Mouse (Mus musculus): ENCODE measurements at regions not wholly inside any gene's neighbourhood (a gene's known extent, or its start where the extent isn't known, plus 50 kb on each side); places are given as distances from the start of the nearest gene placed in this dataset.

GRCm38 (mm10) chr7:133402072-133402471 is 199.9 kb downstream of the Tex36 start:
- no peak overlapping the region for H3K27ac ChIP-seq (ENCODE audit: low read length)
- no peak overlapping the region for H3K4me2 ChIP-seq (replicated peaks; ENCODE audit: low read depth, low read length)
- no peak overlapping the region for H3K9ac ChIP-seq (replicated peaks; ENCODE audit: low read depth)
- no peak for ATAC-seq
- H3K36me3 ChIP-seq (ENCODE audit: insufficient read depth, low read length), result no peaks in the 10 kb centered on the region
- TF ChIP-seq EP300 (IDR thresholded peaks at IDR 0.05) (no peak), CTCF (IDR thresholded peaks at IDR 0.05) (no peak)
- DNase-seq (ENCODE audit: low spot score), result no peak
- H3K4me1 ChIP-seq (ENCODE audit: insufficient read depth, low read depth, low read length), result no peaks in the 10 kb centered on the region
- H3K4me3 ChIP-seq (ENCODE audit: low read depth, low read length), result no peak overlapping the region
- no peaks in the 10 kb centered on the region for H3K9me3 ChIP-seq (ENCODE audit: low read length)
- no peaks in the 10 kb centered on the region for H3K27me3 ChIP-seq (replicated peaks; ENCODE audit: insufficient read depth, low read length)
- WGBS, result 31% methylated on average over 2 of the region's 2 CpGs

GRCm38 (mm10) chr7:133400691-133401090 is 201.3 kb downstream of the Tex36 start:
- no peaks in the 10 kb centered on the region for H3K4me1 ChIP-seq (ENCODE audit: insufficient read depth, low read depth, low read length)
- no peaks in the 10 kb centered on the region for H3K9me3 ChIP-seq (ENCODE audit: low read length)
- H3K27me3 ChIP-seq (replicated peaks; ENCODE audit: insufficient read depth, low read length), result no peaks in the 10 kb centered on the region
- no peaks in the 10 kb centered on the region for H3K36me3 ChIP-seq (ENCODE audit: insufficient read depth, low read length)
- 56% methylated on average over 4 of the region's 4 CpGs for WGBS
- H3K4me2 ChIP-seq (replicated peaks; ENCODE audit: low read depth, low read length), result no peak overlapping the region
- no peak overlapping the region for H3K27ac ChIP-seq (ENCODE audit: low read length)
- TF ChIP-seq EP300 (IDR thresholded peaks at IDR 0.05), result no peak
- H3K4me3 ChIP-seq (ENCODE audit: low read depth, low read length), result no peak overlapping the region
- no peak overlapping the region for H3K9ac ChIP-seq (replicated peaks; ENCODE audit: low read depth)
- DNase-seq (ENCODE audit: low spot score) (no peak), ATAC-seq (no peak)

GRCm38 (mm10) chr7:133388716-133389115 is 213.2 kb downstream of the Tex36 start:
- no peak overlapping the region for H3K27ac ChIP-seq (ENCODE audit: low read length)
- H3K4me3 ChIP-seq (ENCODE audit: low read depth, low read length), result no peak overlapping the region
- H3K9me3 ChIP-seq (ENCODE audit: low read length), result no peaks in the 10 kb centered on the region
- no peaks in the 10 kb centered on the region for H3K36me3 ChIP-seq (ENCODE audit: insufficient read depth, low read length)
- 71% methylated on average over 6 of the region's 6 CpGs for WGBS
- TF ChIP-seq EP300 (IDR thresholded peaks at IDR 0.05) (no peak), CTCF (IDR thresholded peaks at IDR 0.05) (no peak)
- H3K9ac ChIP-seq (replicated peaks; ENCODE audit: low read depth), result no peak overlapping the region
- ATAC-seq (no peak), DNase-seq (ENCODE audit: low spot score) (no peak)
- no peak overlapping the region for H3K4me2 ChIP-seq (replicated peaks; ENCODE audit: low read depth, low read length)
- H3K27me3 ChIP-seq (replicated peaks; ENCODE audit: insufficient read depth, low read length), result no peaks in the 10 kb centered on the region
- H3K4me1 ChIP-seq (ENCODE audit: insufficient read depth, low read depth, low read length), result no peaks in the 10 kb centered on the region

- no peak overlapping the region for H3K9ac ChIP-seq (replicated peaks; ENCODE audit: low read depth)
- no peak overlapping the region for H3K4me3 ChIP-seq (ENCODE audit: low read depth, low read length)
- no peak for TF ChIP-seq EP300 (IDR thresholded peaks at IDR 0.05)
- TF ChIP-seq CTCF (IDR thresholded peaks at IDR 0.05), result no peak
- H3K4me2 ChIP-seq (replicated peaks; ENCODE audit: low read depth, low read length), result no peak overlapping the region
- ATAC-seq (no peak; the same call in 1 of the 2 replicates), DNase-seq (ENCODE audit: low spot score) (peak; percentile 33)
- H3K9me3 ChIP-seq (ENCODE audit: low read length), result no peaks in the 10 kb centered on the region
- H3K4me1 ChIP-seq (ENCODE audit: insufficient read depth, low read depth, low read length), result no peaks in the 10 kb centered on the region
- no peaks in the 10 kb centered on the region for H3K27me3 ChIP-seq (replicated peaks; ENCODE audit: insufficient read depth, low read length)
- H3K36me3 ChIP-seq (ENCODE audit: insufficient read depth, low read length), result no peaks in the 10 kb centered on the region
- H3K27ac ChIP-seq (ENCODE audit: low read length), result no peak overlapping the region
- WGBS, result 33% methylated on average over 7 of the region's 7 CpGs
Observed at GRCm38 (mm10) chr7:133382032-133382712, 219.8 kb downstream of the Tex36 start.

GRCm38 (mm10) chr7:133379373-133379772 is 222.6 kb downstream of the Tex36 start:
- no peak overlapping the region for H3K4me3 ChIP-seq (ENCODE audit: low read depth, low read length)
- no peaks in the 10 kb centered on the region for H3K27me3 ChIP-seq (replicated peaks; ENCODE audit: insufficient read depth, low read length)
- no peak overlapping the region for H3K4me2 ChIP-seq (replicated peaks; ENCODE audit: low read depth, low read length)
- ATAC-seq, result peak; percentile 19; the same call in 1 of the 2 replicates
- H3K9ac ChIP-seq (replicated peaks; ENCODE audit: low read depth), result no peak overlapping the region
- DNase-seq (ENCODE audit: low spot score), result peak; percentile 15
- TF ChIP-seq CTCF (IDR thresholded peaks at IDR 0.05) (no peak), EP300 (IDR thresholded peaks at IDR 0.05) (no peak)
- H3K36me3 ChIP-seq (ENCODE audit: insufficient read depth, low read length), result no peaks in the 10 kb centered on the region
- H3K27ac ChIP-seq (ENCODE audit: low read length), result no peak overlapping the region
- no peaks in the 10 kb centered on the region for H3K9me3 ChIP-seq (ENCODE audit: low read length)
- WGBS, result 21% methylated on average over 1 of the region's 1 CpGs
- no peaks in the 10 kb centered on the region for H3K4me1 ChIP-seq (ENCODE audit: insufficient read depth, low read depth, low read length)

GRCm38 (mm10) chr7:133378338-133378737 is 223.6 kb downstream of the Tex36 start:
- peak; percentile 44 for DNase-seq (ENCODE audit: low spot score)
- H3K4me2 ChIP-seq (replicated peaks; ENCODE audit: low read depth, low read length), result no peak overlapping the region
- no peaks in the 10 kb centered on the region for H3K4me1 ChIP-seq (ENCODE audit: insufficient read depth, low read depth, low read length)
- no peak overlapping the region for H3K9ac ChIP-seq (replicated peaks; ENCODE audit: low read depth)
- 59% methylated on average over 5 of the region's 5 CpGs for WGBS
- ATAC-seq, result peak; percentile 67
- TF ChIP-seq EP300 (IDR thresholded peaks at IDR 0.05), result no peak
- H3K9me3 ChIP-seq (ENCODE audit: low read length), result no peaks in the 10 kb centered on the region
- H3K4me3 ChIP-seq (ENCODE audit: low read depth, low read length), result no peak overlapping the region
- no peak overlapping the region for H3K27ac ChIP-seq (ENCODE audit: low read length)
- no peaks in the 10 kb centered on the region for H3K27me3 ChIP-seq (replicated peaks; ENCODE audit: insufficient read depth, low read length)
- no peaks in the 10 kb centered on the region for H3K36me3 ChIP-seq (ENCODE audit: insufficient read depth, low read length)
